Mouse (Mus musculus): ENCODE measurements around the gene Sgms1.

- TF ChIP-seq CTCF (IDR thresholded peaks at IDR 0.05; ENCODE audit: extremely low read depth, insufficient read depth, insufficient read length, insufficient replicate concordance) = no peak
- no peak for TF ChIP-seq POLR2A (IDR thresholded peaks at IDR 0.05; ENCODE audit: low read depth, low read length)
Observed at GRCm38 (mm10) chr19:32295581-32295980, 93.9 kb downstream of the Sgms1 start.
